Mouse (Mus musculus): ENCODE data around the gene Rnls. TPM values are rescaled to one million over a fixed set of nuclear protein-coding genes. Genes with fewer than 3 reads are reported as not detected.

The Rnls gene
- total and polyA plus RNA-seq, 3 experiments = not detected

GRCm38 (mm10) chr19:33143198-33143597 lies 248.9 kb downstream of the Rnls start:
- no peaks in the 10 kb centered on the region for H3K9me3 ChIP-seq (replicated peaks; ENCODE audit: insufficient read depth, low read length)
- H3K79me2 ChIP-seq (ENCODE audit: control insufficient read depth, insufficient read depth, low read length, poor library complexity) = no peaks in the 10 kb centered on the region
- H3K9ac ChIP-seq (ENCODE audit: control insufficient read depth, low read depth, low read length, poor library complexity, severe bottlenecking) = no peak overlapping the region
- H3K4me3 ChIP-seq (ENCODE audit: control insufficient read depth in 1 of 2, insufficient read depth in 1 of 2, low read depth in 2 of 2, low read length in 2 of 2) = no peak overlapping the region
- no peak overlapping the region for H3K27ac ChIP-seq (ENCODE audit: control insufficient read depth, low read depth, low read length)
- TF ChIP-seq ZMIZ1 (IDR thresholded peaks at IDR 0.05; ENCODE audit: low read depth, low read length) (no peak), GATA1 (IDR thresholded peaks at IDR 0.05; ENCODE audit: low read depth, low read length) (no peak), ZKSCAN1 (IDR thresholded peaks at IDR 0.05; ENCODE audit: low read depth, low read length) (no peak), TCF12 (IDR thresholded peaks at IDR 0.05; ENCODE audit: low read depth, low read length) (no peak), BHLHE40 (IDR thresholded peaks at IDR 0.05; ENCODE audit: borderline replicate concordance, low read depth, low read length) (no peak), ZC3H11A (IDR thresholded peaks at IDR 0.05; ENCODE audit: low read depth, low read length) (no peak), USF2 (IDR thresholded peaks at IDR 0.05; ENCODE audit: borderline replicate concordance in 1 of 2, insufficient read depth in 1 of 2, low read depth in 1 of 2, low read length in 2 of 2) (no peak)
- DNase-seq (ENCODE audit: low read depth, low spot score) = no peak
- H3K27me3 ChIP-seq (ENCODE audit: control insufficient read depth in 1 of 2, insufficient read depth in 2 of 2, low read length in 2 of 2) = no peaks in the 10 kb centered on the region
- H3K36me3 ChIP-seq (ENCODE audit: control insufficient read depth in 1 of 2, insufficient read depth in 2 of 2, low read length in 2 of 2) = no peaks in the 10 kb centered on the region
- H3K4me1 ChIP-seq (ENCODE audit: control insufficient read depth in 1 of 2, insufficient read depth in 2 of 2, low read length in 2 of 2) = no peaks in the 10 kb centered on the region

- Histone ChIP-seq H3K27ac (ENCODE audit: control insufficient read depth, low read depth, low read length) (no peak overlapping the region), H3K36me3 (ENCODE audit: control insufficient read depth in 1 of 2, insufficient read depth in 2 of 2, low read length in 2 of 2) (no peaks in the 10 kb centered on the region), H3K79me2 (ENCODE audit: control insufficient read depth, insufficient read depth, low read length, poor library complexity) (no peaks in the 10 kb centered on the region), H3K9ac (ENCODE audit: control insufficient read depth, low read depth, low read length, poor library complexity, severe bottlenecking) (no peak overlapping the region), H3K9me3 (replicated peaks; ENCODE audit: insufficient read depth, low read length) (no peaks in the 10 kb centered on the region), H3K4me3 (ENCODE audit: control insufficient read depth in 1 of 2, insufficient read depth in 1 of 2, low read depth in 2 of 2, low read length in 2 of 2) (no peak overlapping the region), H3K27me3 (ENCODE audit: control insufficient read depth in 1 of 2, insufficient read depth in 2 of 2, low read length in 2 of 2) (no peaks in the 10 kb centered on the region; a peak in 1 of 4 replicates), H3K4me1 (ENCODE audit: control insufficient read depth in 1 of 2, insufficient read depth in 2 of 2, low read length in 2 of 2) (no peaks in the 10 kb centered on the region)
- no peak for TF ChIP-seq POLR2AphosphoS2 (IDR thresholded peaks at IDR 0.05; ENCODE audit: low read length)
- no peak for DNase-seq (ENCODE audit: low read depth, low spot score)
Observed at GRCm38 (mm10) chr19:33137316-33137715, 254.8 kb downstream of the Rnls start.

- Histone ChIP-seq H3K27me3 (ENCODE audit: control insufficient read depth in 1 of 2, insufficient read depth in 2 of 2, low read length in 2 of 2) (no peaks in the 10 kb centered on the region), H3K36me3 (ENCODE audit: control insufficient read depth in 1 of 2, insufficient read depth in 2 of 2, low read length in 2 of 2) (no peaks in the 10 kb centered on the region), H3K79me2 (ENCODE audit: control insufficient read depth, insufficient read depth, low read length, poor library complexity) (no peaks in the 10 kb centered on the region), H3K4me3 (ENCODE audit: control insufficient read depth in 1 of 2, insufficient read depth in 1 of 2, low read depth in 2 of 2, low read length in 2 of 2) (no peak overlapping the region), H3K27ac (ENCODE audit: control insufficient read depth, low read depth, low read length) (no peak overlapping the region), H3K4me1 (ENCODE audit: control insufficient read depth in 1 of 2, insufficient read depth in 2 of 2, low read length in 2 of 2) (no peaks in the 10 kb centered on the region), H3K9ac (ENCODE audit: control insufficient read depth, low read depth, low read length, poor library complexity, severe bottlenecking) (no peak overlapping the region), H3K9me3 (replicated peaks; ENCODE audit: insufficient read depth, low read length) (no peaks in the 10 kb centered on the region)
- no peak for DNase-seq (ENCODE audit: low read depth, low spot score)
- TF ChIP-seq USF2 (IDR thresholded peaks at IDR 0.05; ENCODE audit: borderline replicate concordance in 1 of 2, insufficient read depth in 1 of 2, low read depth in 1 of 2, low read length in 2 of 2) (no peak), MXI1 (IDR thresholded peaks at IDR 0.05; ENCODE audit: low read depth, low read length) (no peak)
Observed at GRCm38 (mm10) chr19:33122611-33123226, 269.4 kb downstream of the Rnls start.
